Mouse (Mus musculus): ENCODE data around the gene Dcun1d5.

GRCm38 (mm10) chr9:7184897-7185291, 574 bp downstream of the Dcun1d5 start:
- TF ChIP-seq POLR2A (IDR thresholded peaks at IDR 0.05; ENCODE audit: insufficient read depth, low read depth, low read length) (no peak), CTCF (IDR thresholded peaks at IDR 0.05; ENCODE audit: insufficient read depth, low read depth, low read length) (no peak)
